Mouse (Mus musculus) Patski (cell line): ENCODE measurements at regions not wholly inside any gene's neighbourhood (a gene's known extent, or its start where the extent isn't known, plus 50 kb on each side); places are given as distances from the start of the nearest gene placed in this dataset.

Source experiments
- ATAC-seq: fragments of 100-300 bp; one replicate; pipeline ENCODE4 v1.8.0; 2021
- CTCF ChIA-PET: fragments of 350-600 bp; sonication (Branson Sonifier 250); formaldehyde crosslinking; loops from one replicate; lab custom pipeline; 2022; ENCODE audit warnings: inconsistent platforms; lab: Charles Lee
- POLR2A ChIA-PET: fragments of 350-600 bp; sonication (Branson Sonifier 250); formaldehyde crosslinking; loops from one replicate; lab custom pipeline; 2022; ENCODE audit warnings: antibody characterized with exemption, inconsistent platforms; lab: Charles Lee
- DNase-seq: peaks from one replicate; pipeline ENCODE4 v3.0.0-alpha.2; 2011; ENCODE audit warnings: low read depth, low spot score
- H3K27me3 ChIP-seq: fragments of 371-371 bp; one replicate; pipeline ENCODE4 v1.5.1; 2021
- CTCF ChIP-seq: fragments of 100-300 bp; IDR thresholded peaks from one replicate; pipeline ENCODE4 v1.5.1; 2021
- in situ Hi-C: fragments of 300-500 bp; cut with MboI; formaldehyde crosslinking; loops from 3 replicates; pipeline ENCODE4 v1.11.1; 2018; ENCODE audit warnings: low pct_unique_long_range_greater_than_20kb, mixed read lengths

GRCm38 (mm10) chr5:74765061-74765767 lies 62.5 kb upstream of the Lnx1 start:
- POLR2A ChIA-PET, result interaction anchor here (0.6 kb wide), 1 partner anchor 88 kb away, joined by 4 read pairs; no protein-coding TSS in a partner anchor
- in situ Hi-C loops, result no loop called here
- ATAC-seq (no peak), DNase-seq (no peak)
- TF ChIP-seq CTCF, result no peak
- CTCF ChIA-PET, result interaction anchor here (0.7 to 2.1 kb wide), 6 partner anchors 8 to 124 kb away, joined by 3 to 8 read pairs (median 4); no protein-coding TSS in a partner anchor
- H3K27me3 ChIP-seq, result no peaks in the 10 kb centered on the region

- ATAC-seq (no peak), DNase-seq (no peak)
- no peaks in the 10 kb centered on the region for H3K27me3 ChIP-seq
- in situ Hi-C loops, result no loop called here
- POLR2A ChIA-PET, result no interaction called here
- CTCF ChIA-PET, result no interaction called here
- no peak for TF ChIP-seq CTCF
Observed at GRCm38 (mm10) chr5:74757557-74757956, 54.8 kb upstream of the Lnx1 start.

- ChIA-PET POLR2A (no interaction called here), CTCF (interaction anchor here (1.0 to 1.6 kb wide), 5 partner anchors 8 to 112 kb away, joined by 3 to 4 read pairs (median 4); no protein-coding TSS in a partner anchor)
- H3K27me3 ChIP-seq, result no peaks in the 10 kb centered on the region
- in situ Hi-C loops, result no loop called here
- ATAC-seq (no peak), DNase-seq (no peak)
- no peak for TF ChIP-seq CTCF
Observed at GRCm38 (mm10) chr5:74752961-74753360, 50.2 kb upstream of the Lnx1 start.
